Mouse (Mus musculus): ENCODE results near the gene Ogdhl. TPM values are rescaled to one million over a fixed set of nuclear protein-coding genes. Genes with fewer than 3 reads are reported as not detected.

Ogdhl gene
- polyA plus RNA-seq, 1 experiment = not detected

GRCm38 (mm10) chr14:32369756-32370155, 47.9 kb downstream of the Ogdhl start:
- TF ChIP-seq GATA1 (IDR thresholded peaks at IDR 0.05; ENCODE audit: low read length) = no peak
- no peak for TF ChIP-seq TAL1 (IDR thresholded peaks at IDR 0.05; ENCODE audit: low read length)
- H3K4me3 ChIP-seq (replicated peaks) = no peak overlapping the region
- no peaks in the 10 kb centered on the region for H3K9me3 ChIP-seq (ENCODE audit: control insufficient read depth, low read length)
- H3K27me3 ChIP-seq (ENCODE audit: control insufficient read depth) = no peaks in the 10 kb centered on the region
- H3K4me1 ChIP-seq (ENCODE audit: control insufficient read depth) = no peaks in the 10 kb centered on the region
- H3K36me3 ChIP-seq (ENCODE audit: control insufficient read depth) = no peaks in the 10 kb centered on the region

GRCm38 (mm10) chr14:32372510-32372909, 50.7 kb downstream of the Ogdhl start:
- H3K4me3 ChIP-seq (replicated peaks) = no peak overlapping the region
- H3K9me3 ChIP-seq (ENCODE audit: control insufficient read depth, low read length) = no peaks in the 10 kb centered on the region
- H3K36me3 ChIP-seq (ENCODE audit: control insufficient read depth) = no peaks in the 10 kb centered on the region
- TF ChIP-seq GATA1 (IDR thresholded peaks at IDR 0.05; ENCODE audit: low read length) (no peak), TAL1 (IDR thresholded peaks at IDR 0.05; ENCODE audit: low read length) (no peak)
- no peaks in the 10 kb centered on the region for H3K27me3 ChIP-seq (ENCODE audit: control insufficient read depth)
- no peaks in the 10 kb centered on the region for H3K4me1 ChIP-seq (ENCODE audit: control insufficient read depth)

GRCm38 (mm10) chr14:32379395-32380098, 57.7 kb downstream of the Ogdhl start:
- H3K27me3 ChIP-seq (ENCODE audit: control insufficient read depth) = peaks cover 29% of the 10 kb centered on the region
- H3K36me3 ChIP-seq (ENCODE audit: control insufficient read depth) = no peaks in the 10 kb centered on the region
- TF ChIP-seq TAL1 (IDR thresholded peaks at IDR 0.05; ENCODE audit: low read length) (no peak), GATA1 (IDR thresholded peaks at IDR 0.05; ENCODE audit: low read length) (no peak)

GRCm38 (mm10) chr14:32380099-32380480, 58.3 kb downstream of the Ogdhl start:
- Histone ChIP-seq H3K9me3 (ENCODE audit: control insufficient read depth, low read length) (no peaks in the 10 kb centered on the region), H3K4me1 (ENCODE audit: control insufficient read depth) (no peaks in the 10 kb centered on the region), H3K4me3 (replicated peaks) (no peak overlapping the region), H3K27me3 (ENCODE audit: control insufficient read depth) (peaks cover 29% of the 10 kb centered on the region), H3K36me3 (ENCODE audit: control insufficient read depth) (no peaks in the 10 kb centered on the region)
- TF ChIP-seq TAL1 (IDR thresholded peaks at IDR 0.05; ENCODE audit: low read length) = no peak
- TF ChIP-seq GATA1 (IDR thresholded peaks at IDR 0.05; ENCODE audit: low read length) = no peak

More at GRCm38 (mm10) chr14:32379395-32380098, 57.7 kb downstream of the Ogdhl start:
- H3K4me1 ChIP-seq (ENCODE audit: control insufficient read depth) = no peaks in the 10 kb centered on the region
- no peak overlapping the region for H3K4me3 ChIP-seq (replicated peaks)
- no peaks in the 10 kb centered on the region for H3K9me3 ChIP-seq (ENCODE audit: control insufficient read depth, low read length)

- TF ChIP-seq TAL1 (IDR thresholded peaks at IDR 0.05; ENCODE audit: low read length) = no peak
- TF ChIP-seq GATA1 (IDR thresholded peaks at IDR 0.05; ENCODE audit: low read length) = no peak
- Histone ChIP-seq H3K36me3 (ENCODE audit: control insufficient read depth) (no peaks in the 10 kb centered on the region), H3K4me1 (ENCODE audit: control insufficient read depth) (no peaks in the 10 kb centered on the region), H3K4me3 (replicated peaks) (no peak overlapping the region), H3K27me3 (ENCODE audit: control insufficient read depth) (peaks cover 29% of the 10 kb centered on the region), H3K9me3 (ENCODE audit: control insufficient read depth, low read length) (no peaks in the 10 kb centered on the region)
These were observed 59.2 kb downstream of the Ogdhl start for GRCm38 (mm10) chr14:32381066-32381465.

- Histone ChIP-seq H3K4me3 (replicated peaks) (no peak overlapping the region), H3K27me3 (ENCODE audit: control insufficient read depth) (peaks cover 29% of the 10 kb centered on the region)
These were observed 59.8 kb downstream of the Ogdhl start for GRCm38 (mm10) chr14:32381619-32382018.

GRCm38 (mm10) chr14:32388196-32388595, 66.4 kb downstream of the Ogdhl start, which contains the start of gene 1700024G13Rik:
TSS of gene 1700024G13Rik (minus strand) at chr14:32388391.
- Histone ChIP-seq H3K4me1 (ENCODE audit: control insufficient read depth) (no peaks in the 10 kb centered on the region), H3K36me3 (ENCODE audit: control insufficient read depth) (no peaks in the 10 kb centered on the region), H3K27me3 (ENCODE audit: control insufficient read depth) (no peaks in the 10 kb centered on the region), H3K9me3 (ENCODE audit: control insufficient read depth, low read length) (no peaks in the 10 kb centered on the region), H3K4me3 (replicated peaks) (no peak within 1 kb of the TSS)
- TF ChIP-seq GATA1 (IDR thresholded peaks at IDR 0.05; ENCODE audit: low read length) (no peak), TAL1 (IDR thresholded peaks at IDR 0.05; ENCODE audit: low read length) (no peak)

More at GRCm38 (mm10) chr14:32381619-32382018, 59.8 kb downstream of the Ogdhl start:
- Histone ChIP-seq H3K4me1 (ENCODE audit: control insufficient read depth) (no peaks in the 10 kb centered on the region), H3K36me3 (ENCODE audit: control insufficient read depth) (no peaks in the 10 kb centered on the region), H3K9me3 (ENCODE audit: control insufficient read depth, low read length) (no peaks in the 10 kb centered on the region)
- TF ChIP-seq TAL1 (IDR thresholded peaks at IDR 0.05; ENCODE audit: low read length) (no peak), GATA1 (IDR thresholded peaks at IDR 0.05; ENCODE audit: low read length) (no peak)

Other genes with a start within 250 kb of the Ogdhl start
- gene Oxnad1, start 236.6 kb upstream of the Ogdhl start, polyA plus RNA-seq (2012) = 0.84 and 0.94 TPM in 2 replicates
- 4.4 and 8.2 TPM in 2 replicates for gene Dph3, start 236.3 kb upstream of the Ogdhl start, polyA plus RNA-seq (2012)
- gene Msmb, start 180.0 kb upstream of the Ogdhl start, polyA plus RNA-seq (2012) = not detected in 2 replicates
- gene Ncoa4, start 162.2 kb upstream of the Ogdhl start, polyA plus RNA-seq (2012) = 6.9 and 7.6 TPM in 2 replicates
- 15.2 and 17.5 TPM in 2 replicates for gene Timm23, start 120.1 kb upstream of the Ogdhl start, polyA plus RNA-seq (2012)
- 0.39 and 0.68 TPM in 2 replicates for gene Parg, start 120.1 kb upstream of the Ogdhl start, polyA plus RNA-seq (2012)
- not detected in 2 replicates for gene 1700024G13Rik, start 66.4 kb downstream of the Ogdhl start, polyA plus RNA-seq (2012)
- gene Slc18a3, start 142.8 kb downstream of the Ogdhl start, polyA plus RNA-seq (2012) = 0.04 TPM in 1 of 2 replicates, not detected in the other
- not detected in 2 replicates for gene Chat, start 144.0 kb downstream of the Ogdhl start, polyA plus RNA-seq (2012)
- gene Ercc6, start 191.5 kb downstream of the Ogdhl start, polyA plus RNA-seq (2012) = 0.06 and 0.13 TPM in 2 replicates

Measured in erythroblast, embryonic 14.5 days (primary cell).